Mouse (Mus musculus) heart, postnatal 0 days (tissue): ENCODE data around the gene Commd9. TPM values are rescaled to one million over a fixed set of nuclear protein-coding genes. Genes with fewer than 3 reads are reported as not detected.

Source experiments
- ATAC-seq: fragments of 200-750 bp; cut with Nextera tagmentation; 2 replicates; pipeline ENCODE4 v1.8.0; 2017; ENCODE audit warnings: low read depth, moderate number of reproducible peaks, moderate library complexity; ENCODE audit not compliant: insufficient read depth
- DNase-seq: peaks from one replicate; pipeline ENCODE4 v3.0.0-alpha.2; 2016; ENCODE audit warnings: low spot score
- H3K27ac ChIP-seq: fragments of 300-500 bp; sonication (generic); 2 replicates; pipeline ENCODE4 v1.5.1; 2014; ENCODE audit warnings: low read depth, mild to moderate bottlenecking
- H3K27me3 ChIP-seq: fragments of 300-500 bp; sonication (generic); 2 replicates; pipeline ENCODE4 v1.6.1; 2014; ENCODE audit warnings: low read length, mixed read lengths; ENCODE audit not compliant: control insufficient read depth, insufficient read depth
- H3K36me3 ChIP-seq: fragments of 300-500 bp; sonication (generic); replicated peaks from 2 replicates; pipeline ENCODE4 v1.6.1; 2014; ENCODE audit warnings: low read length, mixed read lengths; ENCODE audit not compliant: control insufficient read depth, insufficient read depth
- H3K4me1 ChIP-seq: fragments of 300-500 bp; sonication (generic); 2 replicates; pipeline ENCODE4 v1.6.1; 2014; ENCODE audit warnings: antibody characterized with exemption; ENCODE audit not compliant: control insufficient read depth, insufficient read depth
- H3K4me2 ChIP-seq: fragments of 300-500 bp; sonication (generic); 2 replicates; pipeline ENCODE4 v1.6.1; 2014; ENCODE audit warnings: low read depth, mild to moderate bottlenecking, low read length, moderate library complexity
- H3K4me3 ChIP-seq: fragments of 300-500 bp; sonication (generic); 2 replicates; pipeline ENCODE4 v1.5.1; 2014; ENCODE audit warnings: low read depth, low read length
- H3K9ac ChIP-seq: fragments of 300-500 bp; sonication (generic); replicated peaks from 2 replicates; pipeline ENCODE4 v1.6.1; 2014; ENCODE audit warnings: low read depth, low read length, mixed read lengths
- H3K9me3 ChIP-seq: fragments of 300-500 bp; sonication (generic); replicated peaks from 2 replicates; pipeline ENCODE4 v1.6.1; 2016; ENCODE audit warnings: low read length; ENCODE audit not compliant: control insufficient read depth
- CTCF ChIP-seq: IDR thresholded peaks from 2 replicates; pipeline ENCODE4 v1.5.1; 2016; ENCODE audit warnings: antibody characterized with exemption, control low read depth, low read depth
- EP300 ChIP-seq: IDR thresholded peaks from 2 replicates; pipeline ENCODE4 v1.6.1; 2016; ENCODE audit warnings: antibody characterized with exemption, low read depth
- WGBS: fragments of 180-500 bp; shearing (Covaris S2); extraction: QIAGEN DNeasy Blood & Tissue Kit; methylation state at CpG from one replicate; pipeline ENCODE4 v1.1.7; 2014; 5-methylcytosine and 5-hydroxymethylcytosine counted together
- polyA plus RNA-seq: library from polyadenylated mRNA; unstranded; fragments of >200 nt; fragmentation: Nextera tagmentation; extraction: Ambion mirVana; gene quantifications from 2 replicates; pipeline ENCODE4 v1.2.1, GENCODE M21; 2015
- total RNA-seq: library from RNA; depleted of rRNA; stranded (reverse); fragments of >200 nt; gene quantifications from 2 replicates; pipeline ENCODE4 v1.2.3, GENCODE M21; 2014; ENCODE audit warnings: low replicate concordance

The Commd9 gene
- total and polyA plus RNA-seq, 2 experiments from 2014 or later, result 44.6 to 46.3 TPM

- no peak for DNase-seq
- 40% methylated on average over 15 of the region's 15 CpGs for WGBS
- ATAC-seq, result peak; percentile 53
- TF ChIP-seq EP300 (no peak), CTCF (no peak)
- no peaks in the 10 kb centered on the region for H3K36me3 ChIP-seq
- H3K27me3 ChIP-seq, result no peaks in the 10 kb centered on the region
- no peaks in the 10 kb centered on the region for H3K4me1 ChIP-seq
- no peak overlapping the region for H3K4me3 ChIP-seq
- H3K27ac ChIP-seq, result no peak overlapping the region
- no peaks in the 10 kb centered on the region for H3K9me3 ChIP-seq
- H3K4me2 ChIP-seq, result no peak overlapping the region
- H3K9ac ChIP-seq, result no peak overlapping the region
Measured at GRCm38 (mm10) chr2:101862219-101863123, 23.6 kb upstream of the Commd9 start.

GRCm38 (mm10) chr2:101868683-101869082 is 17.4 kb upstream of the Commd9 start:
- no peak for DNase-seq
- no peaks in the 10 kb centered on the region for H3K9me3 ChIP-seq
- 81% methylated on average over 4 of the region's 4 CpGs for WGBS

DNA sequence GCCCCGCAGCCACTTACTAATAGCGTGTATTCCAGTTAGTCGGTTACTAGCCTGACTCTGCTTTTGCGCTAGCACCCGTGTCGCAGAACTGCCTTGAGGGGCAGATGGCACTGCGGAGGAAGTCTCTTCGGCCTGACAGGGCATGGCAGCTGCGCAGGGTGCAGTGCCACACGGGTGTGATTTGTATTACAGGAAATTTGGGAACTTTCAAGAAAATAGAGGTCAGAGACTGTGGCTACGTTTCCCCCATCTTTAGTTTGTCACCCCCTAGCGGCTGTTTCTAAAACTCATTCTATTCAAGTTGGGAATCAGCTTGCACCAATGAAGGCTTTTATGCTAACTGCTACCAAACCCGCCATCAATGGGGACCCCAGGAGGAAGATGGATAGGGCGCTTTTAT is 14.9 kb upstream of the Commd9 start:
- H3K9ac ChIP-seq, result no peak overlapping the region
- TF ChIP-seq CTCF (peak; percentile 55), EP300 (no peak)
- peak; percentile 49 for DNase-seq

More at GRCm38 (mm10) chr2:101868683-101869082, 17.4 kb upstream of the Commd9 start:
- H3K27ac ChIP-seq, result no peak overlapping the region
- H3K36me3 ChIP-seq, result no peaks in the 10 kb centered on the region
- ATAC-seq, result no peak
- H3K4me3 ChIP-seq, result no peak overlapping the region
- no peak overlapping the region for H3K9ac ChIP-seq
- H3K27me3 ChIP-seq, result no peaks in the 10 kb centered on the region
- TF ChIP-seq EP300 (no peak), CTCF (no peak)
- no peaks in the 10 kb centered on the region for H3K4me1 ChIP-seq
- H3K4me2 ChIP-seq, result no peak overlapping the region

DNA sequence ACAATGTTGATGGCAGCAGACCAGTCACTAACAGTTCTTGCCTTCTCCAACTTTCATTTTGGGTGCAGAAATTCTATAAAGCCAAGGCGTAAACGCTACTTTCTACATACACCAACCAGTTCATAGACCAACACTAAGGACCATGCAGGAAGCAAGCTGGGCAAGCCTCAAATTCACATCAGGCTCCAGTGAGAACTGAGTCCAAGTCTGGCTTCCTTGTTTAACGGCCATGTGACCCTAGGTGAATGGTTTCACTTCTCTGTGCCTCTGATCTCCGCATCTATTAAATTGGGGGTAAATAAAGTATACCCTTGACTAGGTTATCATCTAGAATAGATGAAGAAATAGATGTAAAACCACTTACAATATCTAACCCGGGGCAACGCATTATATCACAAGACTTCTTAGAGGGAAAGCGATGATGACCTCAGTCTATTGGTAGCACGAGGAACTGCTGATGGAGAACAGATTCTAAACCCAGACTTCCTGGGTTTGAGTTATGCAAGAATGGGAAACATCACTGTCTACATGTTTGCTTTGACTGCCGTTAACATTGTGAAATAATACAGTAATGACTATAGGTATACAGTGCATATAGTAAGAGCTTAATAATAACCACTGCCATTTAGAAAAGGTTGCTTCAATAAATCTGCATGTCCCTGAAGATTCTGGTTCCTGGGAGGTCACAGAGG is 4.4 kb upstream of the Commd9 start:
- Histone ChIP-seq H3K9ac (no peak overlapping the region), H3K4me2 (no peak overlapping the region), H3K27me3 (no peaks in the 10 kb centered on the region), H3K36me3 (no peaks in the 10 kb centered on the region), H3K4me3 (no peak overlapping the region), H3K4me1 (peaks cover 2% of the 10 kb centered on the region), H3K9me3 (no peaks in the 10 kb centered on the region), H3K27ac (no peak overlapping the region)
- 69% methylated on average over 9 of the region's 9 CpGs for WGBS
- DNase-seq (no peak), ATAC-seq (no peak)
- TF ChIP-seq EP300 (no peak), CTCF (no peak)

More for the DNA sequence above, 14.9 kb upstream of the Commd9 start:
- Histone ChIP-seq H3K4me1 (no peaks in the 10 kb centered on the region), H3K4me3 (peak overlapping the region; percentile 22; the same call in 1 of the 2 replicates), H3K4me2 (peak overlapping the region; percentile 52), H3K27ac (no peak overlapping the region), H3K36me3 (no peaks in the 10 kb centered on the region), H3K9me3 (no peaks in the 10 kb centered on the region), H3K27me3 (no peaks in the 10 kb centered on the region)
- WGBS, result 22% methylated on average over 14 of the region's 14 CpGs
- ATAC-seq, result no peak

DNA sequence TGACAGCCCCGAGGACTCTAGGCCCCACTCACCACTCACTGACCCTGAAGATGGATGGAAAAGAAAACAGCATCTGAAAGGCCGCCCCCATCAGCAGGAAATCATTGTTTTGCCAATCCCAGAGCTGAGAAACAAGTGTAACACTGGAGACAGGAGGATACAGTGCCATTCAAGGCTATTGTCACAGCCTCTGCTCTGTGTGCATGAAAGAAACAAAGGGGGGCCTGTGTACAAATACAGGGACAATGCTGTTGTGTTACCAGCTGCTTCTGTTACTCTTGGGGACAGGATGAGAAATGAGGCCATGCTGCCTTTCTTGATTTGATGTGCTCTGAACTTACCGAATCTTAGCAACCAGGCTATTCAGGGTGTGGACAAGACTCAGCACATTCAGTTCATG is 3.0 kb upstream of the Commd9 start, which contains the start of gene Prr5l:
Gene Prr5l (minus strand): TSS at position 30 of the 400 bp plus-strand sequence.
- Histone ChIP-seq H3K36me3 (no peaks in the 10 kb centered on the region), H3K4me1 (peaks cover 10% of the 10 kb centered on the region), H3K4me3 (no peak within 1 kb of the TSS), H3K27ac (no peak within 1 kb of the TSS), H3K4me2 (no peak within 1 kb of the TSS), H3K9ac (no peak within 1 kb of the TSS), H3K9me3 (no peaks in the 10 kb centered on the region), H3K27me3 (no peaks in the 10 kb centered on the region)
- no peak for ATAC-seq
- no peak for TF ChIP-seq EP300
- TF ChIP-seq CTCF, result no peak
- 35% methylated on average over 3 of the region's 3 CpGs for WGBS
- no peak for DNase-seq
